Mouse (Mus musculus): ENCODE results near the gene Cdh13.

- TF ChIP-seq GATA1 (IDR thresholded peaks at IDR 0.05; ENCODE audit: low read length) (no peak), TAL1 (IDR thresholded peaks at IDR 0.05; ENCODE audit: low read length) (no peak)
These were observed 240.4 kb downstream of the Cdh13 start for GRCm38 (mm10) chr8:118523922-118524321.

Measured in erythroblast, embryonic 14.5 days (primary cell).